Mouse (Mus musculus) hindbrain, embryonic 12.5 days (tissue): ENCODE data around the gene Sox1. TPM values are rescaled to one million over a fixed set of nuclear protein-coding genes. Genes with fewer than 3 reads are reported as not detected.
A peak's percentile ranks its signal among the peaks of the same experiment; 100 is the strongest.

ENCODE experiments used
- ATAC-seq: fragments of 200-750 bp; cut with Nextera tagmentation; 2 replicates; pipeline ENCODE4 v1.8.0; 2017; ENCODE audit warnings: moderate TSS enrichment; ENCODE audit not compliant: low FRiP score
- H3K27ac ChIP-seq: fragments of 300-500 bp; sonication (generic); 2 replicates; pipeline ENCODE4 v1.5.1; 2016; ENCODE audit warnings: mild to moderate bottlenecking
- H3K27me3 ChIP-seq: fragments of 300-500 bp; sonication (generic); 2 replicates; pipeline ENCODE4 v1.6.1; 2016; ENCODE audit warnings: mild to moderate bottlenecking
- H3K36me3 ChIP-seq: fragments of 300-500 bp; sonication (generic); 2 replicates; pipeline ENCODE4 v1.6.1; 2016; ENCODE audit warnings: mild to moderate bottlenecking
- H3K4me1 ChIP-seq: fragments of 300-500 bp; sonication (generic); 2 replicates; pipeline ENCODE4 v1.6.1; 2016
- H3K4me2 ChIP-seq: fragments of 300-500 bp; sonication (generic); replicated peaks from 2 replicates; pipeline ENCODE4 v1.6.1; 2016; ENCODE audit warnings: mild to moderate bottlenecking
- H3K4me3 ChIP-seq: fragments of 300-500 bp; sonication (generic); 2 replicates; pipeline ENCODE4 v1.5.1; 2016; ENCODE audit warnings: mild to moderate bottlenecking
- H3K9ac ChIP-seq: fragments of 300-500 bp; sonication (generic); 2 replicates; pipeline ENCODE4 v1.6.1; 2016; ENCODE audit warnings: mild to moderate bottlenecking, moderate library complexity
- H3K9me3 ChIP-seq: fragments of 300-500 bp; sonication (generic); replicated peaks from 2 replicates; pipeline ENCODE4 v1.6.1; 2016; ENCODE audit warnings: mild to moderate bottlenecking
- WGBS: fragments of 180-500 bp; shearing (Covaris S2); methylation state at CpG from one replicate; pipeline ENCODE4 v1.1.7; 2016; 5-methylcytosine and 5-hydroxymethylcytosine counted together
- polyA plus RNA-seq: library from polyadenylated mRNA; unstranded; fragments of >200 nt; fragmentation: Nextera tagmentation; extraction: Ambion mirVana; gene quantifications from 2 replicates; pipeline ENCODE4 v1.2.1, GENCODE M21; 2016

Sox1 gene
- polyA plus RNA-seq, 1 experiment from 2014 or later, result 3.5 TPM

GRCm38 (mm10) chr8:12390640-12391365 lies 4.3 kb upstream of the Sox1 start:
- H3K4me3 ChIP-seq, result peak overlapping the region; percentile 11
- WGBS, result under 1% methylated on average over 38 of the region's 38 CpGs
- H3K9me3 ChIP-seq, result no peaks in the 10 kb centered on the region
- peak overlapping the region; percentile 33 for H3K9ac ChIP-seq
- peaks cover 42% of the 10 kb centered on the region for H3K4me1 ChIP-seq
- H3K36me3 ChIP-seq, result no peaks in the 10 kb centered on the region
- ATAC-seq, result no peak
- H3K27ac ChIP-seq, result no peak overlapping the region
- H3K4me2 ChIP-seq, result peak overlapping the region; percentile 34
- H3K27me3 ChIP-seq, result peaks cover 81% of the 10 kb centered on the region

- no peak overlapping the region for H3K9ac ChIP-seq
- peaks cover 40% of the 10 kb centered on the region for H3K4me1 ChIP-seq
- H3K9me3 ChIP-seq, result no peaks in the 10 kb centered on the region
- H3K4me3 ChIP-seq, result peak overlapping the region; percentile 1; the same call in 1 of the 2 replicates
- no peak overlapping the region for H3K27ac ChIP-seq
- ATAC-seq, result peak; percentile 33; the same call in 1 of the 2 replicates
- H3K27me3 ChIP-seq, result peaks cover 82% of the 10 kb centered on the region
- no peaks in the 10 kb centered on the region for H3K36me3 ChIP-seq
- peak overlapping the region; percentile 34; the same call in 1 of the 2 replicates for H3K4me2 ChIP-seq
- 3% methylated on average over 37 of the region's 37 CpGs for WGBS
Observed at GRCm38 (mm10) chr8:12391366-12392250, 3.5 kb upstream of the Sox1 start.

GRCm38 (mm10) chr8:12392801-12393200 lies 2.3 kb upstream of the Sox1 start:
- Histone ChIP-seq H3K9ac (no peak overlapping the region), H3K27me3 (peaks cover 80% of the 10 kb centered on the region), H3K27ac (no peak overlapping the region), H3K9me3 (no peaks in the 10 kb centered on the region), H3K4me2 (no peak overlapping the region), H3K36me3 (no peaks in the 10 kb centered on the region), H3K4me3 (no peak overlapping the region), H3K4me1 (peaks cover 42% of the 10 kb centered on the region)
- no peak for ATAC-seq
- WGBS, result 32% methylated on average over 1 of the region's 1 CpGs

GRCm38 (mm10) chr8:12394385-12395000 lies 602 bp upstream of the Sox1 start:
- peaks cover 42% of the 10 kb centered on the region for H3K4me1 ChIP-seq
- WGBS, result 1% methylated on average over 22 of the region's 22 CpGs
- H3K27me3 ChIP-seq, result peaks cover 65% of the 10 kb centered on the region
- ATAC-seq, result no peak
- peak overlapping the region; percentile 82 for H3K27ac ChIP-seq
- H3K4me3 ChIP-seq, result peak overlapping the region; percentile 61
- peak overlapping the region; percentile 35; the same call in 1 of the 2 replicates for H3K9ac ChIP-seq
- H3K9me3 ChIP-seq, result no peaks in the 10 kb centered on the region
- no peaks in the 10 kb centered on the region for H3K36me3 ChIP-seq
- peak overlapping the region; percentile 58 for H3K4me2 ChIP-seq

GRCm38 (mm10) chr8:12396501-12397345 lies 1.6 kb downstream of the Sox1 start:
- Histone ChIP-seq H3K4me2 (peak overlapping the region; percentile 58), H3K9ac (peak overlapping the region; percentile 82), H3K36me3 (no peaks in the 10 kb centered on the region), H3K27ac (peak overlapping the region; percentile 91), H3K4me1 (peaks cover 49% of the 10 kb centered on the region), H3K4me3 (peak overlapping the region; percentile 61), H3K9me3 (no peaks in the 10 kb centered on the region), H3K27me3 (peaks cover 68% of the 10 kb centered on the region)
- under 1% methylated on average over 83 of the region's 118 CpGs for WGBS
- no peak for ATAC-seq

GRCm38 (mm10) chr8:12397346-12397925 lies 2.3 kb downstream of the Sox1 start:
- Histone ChIP-seq H3K4me3 (peak overlapping the region; percentile 61), H3K27me3 (peaks cover 68% of the 10 kb centered on the region), H3K4me1 (peaks cover 53% of the 10 kb centered on the region), H3K27ac (peak overlapping the region; percentile 91), H3K4me2 (peak overlapping the region; percentile 58), H3K9ac (peak overlapping the region; percentile 82), H3K9me3 (no peaks in the 10 kb centered on the region), H3K36me3 (no peaks in the 10 kb centered on the region)
- ATAC-seq, result no peak
- WGBS, result under 1% methylated on average over 41 of the region's 59 CpGs

- peak overlapping the region; percentile 58 for H3K4me2 ChIP-seq
- ATAC-seq, result no peak
- H3K27me3 ChIP-seq, result peaks cover 67% of the 10 kb centered on the region
- peaks cover 58% of the 10 kb centered on the region for H3K4me1 ChIP-seq
- H3K36me3 ChIP-seq, result no peaks in the 10 kb centered on the region
- WGBS, result 2% methylated on average over 21 of the region's 21 CpGs
- H3K9me3 ChIP-seq, result no peaks in the 10 kb centered on the region
- peak overlapping the region; percentile 82 for H3K9ac ChIP-seq
- H3K27ac ChIP-seq, result peak overlapping the region; percentile 91
- H3K4me3 ChIP-seq, result peak overlapping the region; percentile 61
Observed at GRCm38 (mm10) chr8:12398011-12398945, 3.2 kb downstream of the Sox1 start.

GRCm38 (mm10) chr8:12399421-12400205 lies 4.5 kb downstream of the Sox1 start:
- H3K4me3 ChIP-seq, result peak overlapping the region; percentile 25
- peak overlapping the region; percentile 48 for H3K27ac ChIP-seq
- WGBS, result 4% methylated on average over 5 of the region's 5 CpGs
- H3K9ac ChIP-seq, result peak overlapping the region; percentile 50
- peak overlapping the region; percentile 58 for H3K4me2 ChIP-seq
- H3K27me3 ChIP-seq, result peaks cover 78% of the 10 kb centered on the region
- H3K9me3 ChIP-seq, result no peaks in the 10 kb centered on the region
- no peaks in the 10 kb centered on the region for H3K36me3 ChIP-seq
- H3K4me1 ChIP-seq, result peaks cover 57% of the 10 kb centered on the region
- ATAC-seq, result no peak

- H3K27ac ChIP-seq, result peak overlapping the region; percentile 86
- no peaks in the 10 kb centered on the region for H3K36me3 ChIP-seq
- peaks cover 73% of the 10 kb centered on the region for H3K27me3 ChIP-seq
- under 1% methylated on average over 41 of the region's 44 CpGs for WGBS
- peak overlapping the region; percentile 31 for H3K4me3 ChIP-seq
- H3K9ac ChIP-seq, result peak overlapping the region; percentile 66
- H3K4me1 ChIP-seq, result peaks cover 46% of the 10 kb centered on the region
- no peaks in the 10 kb centered on the region for H3K9me3 ChIP-seq
- peak; percentile 65 for ATAC-seq
- H3K4me2 ChIP-seq, result peak overlapping the region; percentile 58
Observed at GRCm38 (mm10) chr8:12400611-12401390, 5.7 kb downstream of the Sox1 start.
